Mouse (Mus musculus): ENCODE results near the gene Fndc3b.

The Fndc3b gene

GRCm38 (mm10) chr3:27670416-27670815 is 40.7 kb downstream of the Fndc3b start:
- DNase-seq (ENCODE audit: low read depth, low spot score) = no peak

- DNase-seq (ENCODE audit: low read depth, low spot score) = no peak
Observed at GRCm38 (mm10) chr3:27667280-27667679, 43.8 kb downstream of the Fndc3b start.

GRCm38 (mm10) chr3:27665338-27665737 is 45.8 kb downstream of the Fndc3b start:
- DNase-seq (ENCODE audit: low read depth, low spot score) = no peak

- DNase-seq (ENCODE audit: low read depth, low spot score) = no peak
Observed at GRCm38 (mm10) chr3:27663221-27663620, 47.9 kb downstream of the Fndc3b start.

DNA sequence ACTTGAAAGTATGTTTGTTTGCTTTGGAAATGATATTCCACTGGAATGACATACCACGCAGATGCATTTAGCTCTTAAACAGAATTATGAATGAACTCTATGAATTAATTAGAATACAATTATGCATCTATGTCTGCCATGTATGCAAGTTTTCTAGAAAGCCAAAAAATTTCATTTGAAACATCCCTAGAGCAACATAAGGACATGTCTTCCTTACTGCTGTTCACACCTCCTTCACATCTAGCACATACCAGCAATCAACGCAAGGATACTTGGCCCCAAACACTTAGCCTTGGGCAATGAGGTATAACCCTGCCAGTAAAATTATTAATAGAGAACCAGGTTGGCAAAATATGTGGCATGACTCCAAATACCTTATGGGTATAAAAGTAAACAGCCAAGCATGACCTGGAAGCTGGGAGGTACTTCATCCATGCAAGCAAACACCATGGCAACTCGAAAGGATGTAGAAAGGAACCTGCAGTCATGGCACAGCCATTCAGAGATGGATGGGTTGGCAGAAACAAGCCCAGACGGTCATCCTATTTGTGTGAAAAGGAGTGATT is 52.8 kb downstream of the Fndc3b start:
- DNase-seq (ENCODE audit: low read depth, low spot score) = no peak

- DNase-seq (ENCODE audit: low read depth, low spot score) = peak; percentile 5
Observed at GRCm38 (mm10) chr3:27656764-27657390, 54.2 kb downstream of the Fndc3b start.

DNA sequence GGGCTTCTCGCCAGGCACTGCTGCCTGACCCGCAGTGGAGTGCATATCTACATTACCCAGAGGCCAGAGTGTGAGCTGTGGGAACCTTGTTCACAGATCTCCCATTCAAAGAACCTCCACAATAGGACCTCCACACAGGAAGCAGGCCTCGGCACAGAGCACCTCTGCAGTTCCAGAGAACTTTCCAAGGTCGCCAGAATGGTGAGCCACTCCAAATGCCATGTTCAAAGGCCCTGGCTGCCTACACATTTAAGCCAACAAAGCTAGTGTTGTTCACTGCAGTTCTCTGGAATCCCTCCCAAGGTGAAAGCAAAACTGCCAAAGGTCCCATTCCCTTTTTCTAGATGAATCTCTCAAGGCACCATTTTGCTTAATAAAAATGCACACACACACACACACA is 55.4 kb downstream of the Fndc3b start:
- DNase-seq (ENCODE audit: low read depth, low spot score) = no peak

DNA sequence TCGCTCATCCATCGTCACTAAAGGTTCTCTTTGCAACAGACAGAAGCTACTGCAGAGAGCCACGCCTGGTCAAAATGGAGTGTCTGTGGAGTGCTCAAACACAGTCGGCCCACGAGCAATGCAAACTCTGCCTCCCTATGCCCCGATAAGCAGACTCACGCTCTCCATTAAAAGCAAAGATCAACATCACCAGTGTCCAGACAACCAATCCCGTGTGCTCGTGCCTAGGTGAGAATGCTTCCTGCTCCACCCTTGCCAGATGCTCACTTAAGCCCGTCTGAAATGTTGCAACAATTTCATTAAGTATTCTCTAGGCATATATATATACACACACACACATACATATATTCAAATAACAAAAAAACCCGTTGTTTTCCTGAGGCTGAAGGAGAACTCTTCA is 56.1 kb downstream of the Fndc3b start:
- no peak for DNase-seq (ENCODE audit: low read depth, low spot score)

GRCm38 (mm10) chr3:27652451-27653011 is 58.6 kb downstream of the Fndc3b start:
- DNase-seq (ENCODE audit: low read depth, low spot score) = no peak

GRCm38 (mm10) chr3:27651731-27652130 is 59.4 kb downstream of the Fndc3b start:
- DNase-seq (ENCODE audit: low read depth, low spot score) = no peak

- DNase-seq (ENCODE audit: low read depth, low spot score) = no peak
Observed at GRCm38 (mm10) chr3:27650083-27650482, 61.0 kb downstream of the Fndc3b start.

DNA sequence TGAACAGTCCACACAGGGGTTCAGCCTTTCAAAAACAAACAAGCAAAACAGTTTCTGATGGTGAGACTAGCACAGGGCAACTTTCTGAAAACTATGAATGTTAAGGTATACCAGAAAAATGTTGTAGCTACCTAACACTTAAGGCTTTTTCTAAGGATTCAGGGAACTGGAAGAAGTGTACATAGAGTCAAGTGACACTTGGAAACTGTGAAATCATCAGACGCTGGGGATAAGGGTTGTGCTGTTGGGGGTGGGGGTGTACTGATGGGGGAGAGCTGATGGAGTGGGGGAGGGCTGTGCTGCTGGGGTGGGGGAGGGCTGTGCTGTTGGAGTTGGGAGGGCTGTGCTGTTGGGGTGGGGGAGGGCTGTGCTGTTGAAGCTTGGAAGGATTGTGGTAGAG is 61.8 kb downstream of the Fndc3b start:
- DNase-seq (ENCODE audit: low read depth, low spot score) = no peak

GRCm38 (mm10) chr3:27642381-27642780 is 68.7 kb downstream of the Fndc3b start:
- DNase-seq (ENCODE audit: low read depth, low spot score) = no peak

- DNase-seq (ENCODE audit: low read depth, low spot score) = no peak
Observed at GRCm38 (mm10) chr3:27639701-27640100, 71.4 kb downstream of the Fndc3b start.

DNA sequence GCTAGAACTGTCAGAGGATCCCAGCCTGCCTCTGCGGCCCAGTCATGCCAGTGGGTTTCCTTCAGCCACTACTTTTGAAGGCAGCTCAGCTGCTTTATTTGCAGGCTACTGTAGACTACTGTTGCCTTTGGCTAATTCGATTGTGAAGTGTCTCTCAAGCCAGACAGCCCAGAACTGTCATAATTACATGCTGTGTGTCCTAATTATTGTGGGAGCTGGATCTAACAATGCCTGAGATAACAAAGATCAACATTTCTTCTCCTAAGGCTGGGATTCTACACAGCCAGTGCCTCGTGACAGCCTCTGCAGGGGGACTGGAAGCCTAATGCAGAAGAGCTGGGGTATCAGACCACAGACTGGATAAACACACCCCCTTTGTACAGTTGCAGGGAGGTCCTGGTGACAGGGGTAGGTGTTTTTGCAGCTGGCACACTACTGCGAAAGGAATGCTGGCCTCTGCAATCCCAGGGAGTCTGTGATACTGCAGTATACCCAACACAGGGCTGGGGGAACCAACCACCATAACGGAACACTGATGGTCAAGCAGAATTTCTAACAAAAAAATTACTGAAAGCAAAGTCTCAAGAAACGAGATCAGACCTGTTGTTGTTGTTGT is 74.0 kb downstream of the Fndc3b start:
- no peak for DNase-seq (ENCODE audit: low read depth, low spot score)

DNA sequence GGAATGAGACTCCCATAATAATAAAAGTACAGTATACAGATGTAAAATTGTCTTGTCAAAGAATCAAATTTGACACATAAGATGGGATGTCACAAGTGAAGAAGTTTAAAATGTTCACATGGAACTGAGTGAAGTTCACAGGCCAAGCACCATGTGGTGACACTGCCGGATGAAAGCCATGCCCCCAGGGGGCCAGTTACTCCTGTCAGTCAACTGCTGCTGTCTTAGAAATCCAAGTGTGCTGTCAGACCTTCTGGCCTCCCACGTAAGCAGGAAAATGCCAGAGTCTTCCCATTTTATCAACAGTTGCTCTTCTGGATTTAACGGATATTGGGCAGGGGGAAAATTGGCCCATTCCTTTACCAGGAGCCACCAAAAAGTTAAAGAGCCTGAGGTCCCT is 75.3 kb downstream of the Fndc3b start:
- DNase-seq (ENCODE audit: low read depth, low spot score) = no peak

DNA sequence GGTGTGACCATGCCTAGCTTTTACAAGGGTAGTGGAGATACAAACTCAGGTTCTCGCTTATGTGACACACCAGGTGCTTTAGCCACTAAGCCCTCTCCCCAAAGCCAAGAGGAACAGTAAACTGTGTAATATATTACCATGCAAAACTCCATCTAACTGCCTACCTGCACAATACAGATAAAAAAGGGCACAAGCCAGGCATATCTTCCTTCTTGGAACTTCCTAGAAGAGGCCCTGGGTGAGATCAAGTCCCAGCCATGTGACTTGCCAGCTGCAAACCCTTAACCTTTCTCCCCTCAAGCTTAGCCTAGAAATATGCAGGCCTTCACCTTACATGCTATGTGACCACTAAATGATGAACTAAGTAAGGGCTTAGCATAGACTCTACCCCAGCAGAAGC is 78.2 kb downstream of the Fndc3b start:
- no peak for DNase-seq (ENCODE audit: low read depth, low spot score)

DNA sequence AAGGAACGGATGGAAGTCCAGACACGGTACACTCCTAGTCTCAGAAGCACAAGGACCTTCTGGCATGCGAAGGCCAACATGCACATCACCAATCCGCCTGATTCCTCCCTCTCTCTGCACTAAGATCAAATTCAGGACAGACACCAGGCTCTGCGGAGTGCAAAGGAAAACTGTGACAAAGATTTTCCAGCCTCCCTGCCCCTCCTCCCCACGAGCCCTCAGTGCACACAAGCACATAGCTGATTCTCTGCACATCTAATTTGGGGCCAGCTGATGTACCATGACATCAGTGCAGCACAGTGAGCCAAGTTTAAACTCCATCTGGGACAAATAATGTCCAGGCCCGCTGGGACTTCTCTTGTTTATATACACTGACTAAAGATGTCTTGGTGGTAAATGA is 80.0 kb downstream of the Fndc3b start:
- no peak for DNase-seq (ENCODE audit: low read depth, low spot score)

- DNase-seq (ENCODE audit: low read depth, low spot score) = no peak
Observed at GRCm38 (mm10) chr3:27629716-27630115, 81.4 kb downstream of the Fndc3b start.

GRCm38 (mm10) chr3:27626301-27626700 is 84.8 kb downstream of the Fndc3b start:
- DNase-seq (ENCODE audit: low read depth, low spot score) = no peak

- DNase-seq (ENCODE audit: low read depth, low spot score) = no peak
Observed at GRCm38 (mm10) chr3:27625592-27625985, 85.5 kb downstream of the Fndc3b start.

DNA sequence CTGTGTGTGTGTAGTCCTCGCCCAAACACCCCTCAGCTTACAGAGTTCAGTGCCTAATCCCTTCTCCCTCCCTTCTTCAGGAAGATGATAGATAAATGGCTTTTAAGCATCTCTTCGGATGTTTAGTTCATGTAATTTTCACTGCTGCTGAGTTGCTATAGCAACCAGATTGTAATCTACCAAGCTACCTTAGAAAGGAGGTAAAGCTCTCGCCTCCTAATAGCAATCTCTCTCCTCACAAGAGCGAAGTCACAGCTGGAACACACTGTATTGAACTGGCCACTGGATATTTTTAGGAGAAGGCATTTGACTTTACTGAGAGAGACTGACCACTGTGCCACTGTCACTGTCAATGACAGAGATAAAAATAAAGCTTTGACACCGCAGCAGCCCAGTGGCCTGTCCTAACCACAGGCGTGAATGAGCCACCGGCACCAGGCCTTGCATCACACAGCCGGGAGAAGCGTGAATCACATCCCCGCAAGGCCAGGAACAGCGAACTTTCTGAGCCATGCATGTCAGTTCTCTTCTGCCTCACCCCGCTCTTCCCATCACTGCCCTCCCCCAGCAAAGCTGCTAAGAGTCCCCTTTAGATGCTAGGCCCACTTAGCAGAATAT is 86.0 kb downstream of the Fndc3b start:
- no peak for DNase-seq (ENCODE audit: low read depth, low spot score)

DNA sequence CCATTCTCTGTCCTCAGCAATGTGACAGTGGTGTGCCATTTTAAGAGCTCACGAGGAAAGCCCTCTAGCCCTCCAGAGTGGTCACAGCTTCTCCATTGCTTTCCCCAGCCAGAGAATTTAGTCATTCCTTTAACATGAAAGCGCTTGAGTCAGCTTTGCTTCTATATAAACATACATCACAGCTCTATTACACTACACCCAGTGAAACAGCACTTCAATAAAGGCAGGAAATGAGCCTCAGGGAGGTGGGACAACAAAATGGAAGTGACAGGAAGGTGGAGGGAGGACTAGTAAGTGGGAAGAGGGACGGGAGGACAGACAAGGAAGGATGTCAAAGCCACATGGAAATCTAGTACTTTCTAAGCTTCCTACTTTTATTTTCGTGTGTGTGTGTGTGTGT is 88.7 kb downstream of the Fndc3b start:
- DNase-seq (ENCODE audit: low read depth, low spot score) = no peak

Measured in c-Kit-negative CD71-positive TER-119-positive erythroid progenitor cells, embryonic 14.5 days (primary cell).